In genomic region chr1:63857933-63858649, GRCm38 (mm10) we compare ENCODE assay signal across 14 mouse cellular contexts.
DNase-seq lines count a peak whose midpoint lies in the region; ATAC-seq and TF ChIP-seq lines count a peak whose summit lies in the region.
"Had no signal": no experiment of that assay in that cellular context is flagged by ENCODE, and none has a peak within 500 bp of the region (broad histone marks: within the 10 kb centered on the region; RNA-seq: fewer than 3 reads in every experiment).

No protein-coding gene starts in this region.

- no peaks in the 10 kb centered on the region for H3K9me3 ChIP-seq in heart, embryonic 12.5 days (replicated peaks)
- H3K9me3 ChIP-seq in stomach, embryonic 16.5 days (replicated peaks; ENCODE audit: control insufficient read depth, low read length), result no peaks in the 10 kb centered on the region
- H3K9me3 ChIP-seq in stomach, postnatal 0 days (ENCODE audit: control insufficient read depth, low read length), result no peaks in the 10 kb centered on the region
- H3K9me3 ChIP-seq in hindbrain, postnatal 0 days (ENCODE audit: low read length), result no peaks in the 10 kb centered on the region
- H3K9me3 ChIP-seq: lung, embryonic 15.5 days had no signal

- ATAC-seq in heart, embryonic 12.5 days (ENCODE audit: insufficient number of reproducible peaks, low FRiP score), result 0 out of 2 replicates have a peak, but pooled peaks have one; percentile 15
- peak; percentile 40; the same call in 1 of the 2 replicates for ATAC-seq in stomach, embryonic 16.5 days (ENCODE audit: insufficient read depth, low FRiP score)
- ATAC-seq in stomach, postnatal 0 days (ENCODE audit: low FRiP score, low TSS enrichment), result no peak
- peak; percentile 73; the same call in 1 of the 2 replicates for ATAC-seq in hindbrain, postnatal 0 days

- WGBS in heart, embryonic 12.5 days, result 31% methylated on average over 6 of the region's 6 CpGs
- 33% methylated on average over 6 of the region's 6 CpGs for WGBS in stomach, embryonic 16.5 days
- 28% methylated on average over 6 of the region's 6 CpGs for WGBS in stomach, postnatal 0 days
- 25% methylated on average over 6 of the region's 6 CpGs for WGBS in hindbrain, postnatal 0 days

- no peak overlapping the region for H3K4me3 ChIP-seq in heart, embryonic 12.5 days
- no peak overlapping the region for H3K4me3 ChIP-seq in stomach, embryonic 16.5 days (replicated peaks; ENCODE audit: low read length)
- no peak overlapping the region for H3K4me3 ChIP-seq in stomach, postnatal 0 days (ENCODE audit: low read depth, low read length)
- H3K4me3 ChIP-seq in hindbrain, postnatal 0 days (ENCODE audit: low read length), result no peak overlapping the region
- H3K4me3 ChIP-seq: lung, embryonic 15.5 days; myocyte had no signal

- no peaks in the 10 kb centered on the region for H3K36me3 ChIP-seq in heart, embryonic 12.5 days
- no peaks in the 10 kb centered on the region for H3K36me3 ChIP-seq in stomach, embryonic 16.5 days (ENCODE audit: control insufficient read depth, insufficient read depth, low read length)
- H3K36me3 ChIP-seq in stomach, postnatal 0 days (ENCODE audit: control insufficient read depth, insufficient read depth, low read length), result no peaks in the 10 kb centered on the region
- no peaks in the 10 kb centered on the region for H3K36me3 ChIP-seq in hindbrain, postnatal 0 days (ENCODE audit: insufficient read depth, low read length)
- H3K36me3 ChIP-seq: lung, embryonic 15.5 days had no signal

- TF ChIP-seq EP300 in stomach, postnatal 0 days (optimal IDR thresholded peaks at IDR 0.05), result no peak

- TF ChIP-seq CTCF in stomach, postnatal 0 days (IDR thresholded peaks at IDR 0.05; ENCODE audit: low read depth), result no peak
- no peak for TF ChIP-seq CTCF in hindbrain, postnatal 0 days (IDR thresholded peaks at IDR 0.05; ENCODE audit: low read depth)

- H3K9ac ChIP-seq in heart, embryonic 12.5 days, result no peak overlapping the region
- no peak overlapping the region for H3K9ac ChIP-seq in stomach, embryonic 16.5 days (ENCODE audit: low read length)
- H3K9ac ChIP-seq in stomach, postnatal 0 days (ENCODE audit: low read length), result no peak overlapping the region
- no peak overlapping the region for H3K9ac ChIP-seq in hindbrain, postnatal 0 days (replicated peaks; ENCODE audit: low read length)
- H3K9ac ChIP-seq: lung, embryonic 15.5 days had no signal

- no peak overlapping the region for H3K4me2 ChIP-seq in heart, embryonic 12.5 days
- no peak overlapping the region for H3K4me2 ChIP-seq in stomach, embryonic 16.5 days (ENCODE audit: low read depth, low read length)
- no peak overlapping the region for H3K4me2 ChIP-seq in stomach, postnatal 0 days (replicated peaks; ENCODE audit: low read depth)
- H3K4me2 ChIP-seq in hindbrain, postnatal 0 days (ENCODE audit: low read depth, low read length), result no peak overlapping the region
- H3K4me2 ChIP-seq: lung, embryonic 15.5 days had no signal

- DNase-seq in heart, adult 18-20 months, result no peak
- DNase-seq in stomach, postnatal 0 days (ENCODE audit: low spot score), result no peak
- DNase-seq in hindbrain, postnatal 0 days (ENCODE audit: low spot score), result peak; percentile 69
- no peak for DNase-seq in layer of hippocampus, postnatal 25 days (ENCODE audit: extremely low spot score in 1 of 2, low spot score in 1 of 2)
- DNase-seq in urinary bladder, adult 18-20 months (ENCODE audit: low spot score in 2 of 2), result no peak
- no peak for DNase-seq in urinary bladder, postnatal 14 days (ENCODE audit: low spot score)
- DNase-seq: adrenal gland, adult 2 months; gastrocnemius, postnatal 36 days; kidney, adult 2 months; thymus, postnatal 14 days had no signal

- H3K27ac ChIP-seq in heart, embryonic 12.5 days (ENCODE audit: poor library complexity, severe bottlenecking), result no peak overlapping the region
- H3K27ac ChIP-seq in stomach, embryonic 16.5 days (ENCODE audit: low read length), result no peak overlapping the region
- H3K27ac ChIP-seq in stomach, postnatal 0 days (replicated peaks), result no peak overlapping the region
- H3K27ac ChIP-seq in hindbrain, postnatal 0 days, result peak overlapping the region; percentile 67
- H3K27ac ChIP-seq: lung, embryonic 15.5 days had no signal

- H3K4me1 ChIP-seq in heart, embryonic 12.5 days (replicated peaks), result peaks cover 14% of the 10 kb centered on the region
- 0 out of 2 replicates have a peak, but pooled peaks cover 5% of the 10 kb centered on the region for H3K4me1 ChIP-seq in stomach, embryonic 16.5 days (ENCODE audit: control insufficient read depth, insufficient read depth, low read length)
- no peaks in the 10 kb centered on the region for H3K4me1 ChIP-seq in stomach, postnatal 0 days (replicated peaks; ENCODE audit: control insufficient read depth, insufficient read depth)
- peaks cover 8% of the 10 kb centered on the region; the same call in 1 of the 2 replicates for H3K4me1 ChIP-seq in hindbrain, postnatal 0 days (ENCODE audit: insufficient read depth, low read length)

- no peaks in the 10 kb centered on the region for H3K27me3 ChIP-seq in heart, embryonic 12.5 days (replicated peaks)
- no peaks in the 10 kb centered on the region for H3K27me3 ChIP-seq in stomach, embryonic 16.5 days (ENCODE audit: control insufficient read depth, insufficient read depth, low read length)
- no peaks in the 10 kb centered on the region for H3K27me3 ChIP-seq in stomach, postnatal 0 days (ENCODE audit: control insufficient read depth, insufficient read depth, low read length)
- H3K27me3 ChIP-seq in hindbrain, postnatal 0 days (ENCODE audit: insufficient read depth, low read length), result no peaks in the 10 kb centered on the region
- H3K27me3 ChIP-seq: lung, embryonic 15.5 days had no signal
